Mouse (Mus musculus) lung, adult 2 months (tissue): ENCODE data around the gene Gpr132.

Experiments
- CTCF ChIP-seq: fragments of 200-500 bp; IDR thresholded peaks from 2 replicates; pipeline ENCODE4 v1.5.1; 2011; ENCODE audit warnings: mild to moderate bottlenecking, low read length, control low read depth; ENCODE audit not compliant: insufficient read depth
- POLR2A ChIP-seq: fragments of 200-500 bp; IDR thresholded peaks from 2 replicates; pipeline ENCODE4 v1.6.1; 2011; ENCODE audit warnings: low read depth, mild to moderate bottlenecking, control low read depth, low read length, borderline replicate concordance; ENCODE audit errors: extremely low read depth

DNA sequence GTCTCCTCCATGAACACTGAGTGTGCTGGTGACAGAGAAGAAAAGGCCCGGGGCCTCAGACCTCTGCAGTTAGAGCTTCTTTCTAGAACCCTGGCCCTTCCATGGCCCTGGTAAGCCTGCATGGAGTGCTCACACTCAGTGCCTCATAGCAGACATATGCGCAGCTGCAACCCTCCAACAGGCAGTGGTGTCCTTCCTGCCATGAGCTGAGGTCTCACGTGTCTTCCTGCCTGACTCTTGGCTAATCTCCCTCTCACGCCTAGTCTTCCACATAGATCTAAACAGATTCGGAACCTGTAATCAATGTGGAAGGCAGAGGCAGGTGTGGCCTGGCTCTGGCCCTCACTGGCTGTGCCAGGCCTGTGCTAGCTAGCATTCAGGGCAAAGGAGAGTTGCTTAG is 11.7 kb upstream of the Gpr132 start:
- TF ChIP-seq POLR2A (no peak), CTCF (no peak)
